Mouse (Mus musculus): ENCODE data around the gene Tmem125. TPM values are rescaled to one million over a fixed set of nuclear protein-coding genes. Genes with fewer than 3 reads are reported as not detected.

Tmem125 gene
- polyA plus RNA-seq, 1 experiment from 2014 or later, result not detected

- 73% methylated on average over 3 of the region's 4 CpGs for WGBS
- ATAC-seq, result no peak
Measured at GRCm38 (mm10) chr4:118533156-118533555, 10.7 kb downstream of the Tmem125 start.

GRCm38 (mm10) chr4:118532663-118533062 lies 11.2 kb downstream of the Tmem125 start:
- Histone ChIP-seq H3K4me3 (no peak overlapping the region), H3K9me3 (replicated peaks) (no peaks in the 10 kb centered on the region), H3K27ac (no peak overlapping the region), H3K9ac (no peak overlapping the region), H3K27me3 (no peaks in the 10 kb centered on the region), H3K4me1 (no peaks in the 10 kb centered on the region), H3K36me3 (ENCODE audit: poor library complexity, severe bottlenecking) (no peaks in the 10 kb centered on the region), H3K4me2 (no peak overlapping the region)
- 80% methylated on average over 5 of the region's 5 CpGs for WGBS
- no peak for ATAC-seq

More at GRCm38 (mm10) chr4:118533156-118533555, 10.7 kb downstream of the Tmem125 start:
- Histone ChIP-seq H3K4me1 (no peaks in the 10 kb centered on the region), H3K4me3 (no peak overlapping the region), H3K9ac (no peak overlapping the region), H3K27me3 (no peaks in the 10 kb centered on the region), H3K27ac (no peak overlapping the region), H3K36me3 (ENCODE audit: poor library complexity, severe bottlenecking) (no peaks in the 10 kb centered on the region), H3K9me3 (replicated peaks) (no peaks in the 10 kb centered on the region), H3K4me2 (no peak overlapping the region)

- no peak overlapping the region for H3K9ac ChIP-seq
- H3K4me3 ChIP-seq, result no peak overlapping the region
- no peaks in the 10 kb centered on the region for H3K4me1 ChIP-seq
- H3K9me3 ChIP-seq (replicated peaks), result no peaks in the 10 kb centered on the region
- 0 out of 2 replicates have a peak, but pooled peaks cover 2% of the 10 kb centered on the region for H3K27me3 ChIP-seq
- WGBS, result 85% methylated on average over 6 of the region's 6 CpGs
- H3K36me3 ChIP-seq (ENCODE audit: poor library complexity, severe bottlenecking), result no peaks in the 10 kb centered on the region
- H3K27ac ChIP-seq, result no peak overlapping the region
- H3K4me2 ChIP-seq, result no peak overlapping the region
- ATAC-seq, result no peak
Measured at GRCm38 (mm10) chr4:118527720-118528119, 16.1 kb downstream of the Tmem125 start.

- no peak overlapping the region for H3K4me2 ChIP-seq
- no peaks in the 10 kb centered on the region for H3K4me1 ChIP-seq
- 0 out of 2 replicates have a peak, but pooled peaks cover 2% of the 10 kb centered on the region for H3K27me3 ChIP-seq
- no peak overlapping the region for H3K27ac ChIP-seq
- no peaks in the 10 kb centered on the region for H3K36me3 ChIP-seq (ENCODE audit: poor library complexity, severe bottlenecking)
- WGBS, result 29% methylated on average over 5 of the region's 5 CpGs
- H3K4me3 ChIP-seq, result no peak overlapping the region
- no peaks in the 10 kb centered on the region for H3K9me3 ChIP-seq (replicated peaks)
- H3K9ac ChIP-seq, result no peak overlapping the region
- no peak for ATAC-seq
Measured at GRCm38 (mm10) chr4:118527335-118527681, 16.5 kb downstream of the Tmem125 start.

GRCm38 (mm10) chr4:118526408-118527334 lies 17.2 kb downstream of the Tmem125 start, which contains the start of gene 2610528J11Rik:
Gene 2610528J11Rik, plus strand, starts transcription at chr4:118526999.
- Histone ChIP-seq H3K27ac (no peak within 1 kb of the TSS), H3K4me3 (no peak within 1 kb of the TSS), H3K36me3 (ENCODE audit: poor library complexity, severe bottlenecking) (no peaks in the 10 kb centered on the region), H3K27me3 (0 out of 2 replicates have a peak, but pooled peaks cover 2% of the 10 kb centered on the region), H3K9me3 (replicated peaks) (no peaks in the 10 kb centered on the region), H3K4me2 (no peak within 1 kb of the TSS), H3K4me1 (no peaks in the 10 kb centered on the region), H3K9ac (no peak within 1 kb of the TSS)
- WGBS, result 34% methylated on average over 17 of the region's 17 CpGs
- ATAC-seq, result no peak

- H3K4me3 ChIP-seq, result no peak overlapping the region
- H3K4me1 ChIP-seq, result no peaks in the 10 kb centered on the region
- 71% methylated on average over 3 of the region's 3 CpGs for WGBS
- no peaks in the 10 kb centered on the region for H3K36me3 ChIP-seq (ENCODE audit: poor library complexity, severe bottlenecking)
- H3K9me3 ChIP-seq (replicated peaks), result no peaks in the 10 kb centered on the region
- H3K9ac ChIP-seq, result no peak overlapping the region
- H3K27ac ChIP-seq, result no peak overlapping the region
- no peak for ATAC-seq
- no peak overlapping the region for H3K4me2 ChIP-seq
- 0 out of 2 replicates have a peak, but pooled peaks cover 2% of the 10 kb centered on the region for H3K27me3 ChIP-seq
Measured at GRCm38 (mm10) chr4:118525779-118526178, 18.1 kb downstream of the Tmem125 start.

GRCm38 (mm10) chr4:118523976-118524375 lies 19.9 kb downstream of the Tmem125 start:
- H3K27me3 ChIP-seq, result peaks cover 2% of the 10 kb centered on the region; the same call in 1 of the 2 replicates
- 87% methylated on average over 7 of the region's 7 CpGs for WGBS
- no peak for ATAC-seq
- no peak overlapping the region for H3K27ac ChIP-seq
- no peak overlapping the region for H3K4me3 ChIP-seq
- no peaks in the 10 kb centered on the region for H3K4me1 ChIP-seq
- H3K9me3 ChIP-seq (replicated peaks), result no peaks in the 10 kb centered on the region
- no peak overlapping the region for H3K4me2 ChIP-seq
- no peak overlapping the region for H3K9ac ChIP-seq
- H3K36me3 ChIP-seq (ENCODE audit: poor library complexity, severe bottlenecking), result no peaks in the 10 kb centered on the region

GRCm38 (mm10) chr4:118522248-118522647 lies 21.6 kb downstream of the Tmem125 start:
- Histone ChIP-seq H3K9ac (no peak overlapping the region), H3K4me1 (peaks cover 3% of the 10 kb centered on the region; the same call in 1 of the 2 replicates), H3K36me3 (ENCODE audit: poor library complexity, severe bottlenecking) (no peaks in the 10 kb centered on the region), H3K9me3 (replicated peaks) (no peaks in the 10 kb centered on the region), H3K4me2 (no peak overlapping the region), H3K27ac (no peak overlapping the region), H3K4me3 (no peak overlapping the region), H3K27me3 (peaks cover 2% of the 10 kb centered on the region; the same call in 1 of the 2 replicates)
- ATAC-seq, result no peak
- 86% methylated on average over 7 of the region's 7 CpGs for WGBS

GRCm38 (mm10) chr4:118518208-118518607 lies 25.6 kb downstream of the Tmem125 start:
- WGBS, result 65% methylated on average over 5 of the region's 5 CpGs
- no peak overlapping the region for H3K9ac ChIP-seq
- H3K4me1 ChIP-seq, result peaks cover 11% of the 10 kb centered on the region
- H3K36me3 ChIP-seq (ENCODE audit: poor library complexity, severe bottlenecking), result no peaks in the 10 kb centered on the region
- no peaks in the 10 kb centered on the region for H3K9me3 ChIP-seq (replicated peaks)
- ATAC-seq, result no peak
- H3K27ac ChIP-seq, result no peak overlapping the region
- peaks cover 6% of the 10 kb centered on the region for H3K27me3 ChIP-seq
- no peak overlapping the region for H3K4me3 ChIP-seq
- no peak overlapping the region for H3K4me2 ChIP-seq

- H3K4me1 ChIP-seq, result peaks cover 11% of the 10 kb centered on the region
- H3K36me3 ChIP-seq (ENCODE audit: poor library complexity, severe bottlenecking), result no peaks in the 10 kb centered on the region
- peaks cover 6% of the 10 kb centered on the region for H3K27me3 ChIP-seq
- no peaks in the 10 kb centered on the region for H3K9me3 ChIP-seq (replicated peaks)
- H3K27ac ChIP-seq, result no peak overlapping the region
- H3K4me2 ChIP-seq, result no peak overlapping the region
- no peak overlapping the region for H3K9ac ChIP-seq
- ATAC-seq, result no peak
- 47% methylated on average over 16 of the region's 16 CpGs for WGBS
- no peak overlapping the region for H3K4me3 ChIP-seq
Measured at GRCm38 (mm10) chr4:118517497-118518146, 26.2 kb downstream of the Tmem125 start.

- WGBS, result 31% methylated on average over 20 of the region's 20 CpGs
- H3K36me3 ChIP-seq (ENCODE audit: poor library complexity, severe bottlenecking), result no peaks in the 10 kb centered on the region
- H3K27me3 ChIP-seq, result peaks cover 6% of the 10 kb centered on the region
- H3K27ac ChIP-seq, result no peak overlapping the region
- no peak overlapping the region for H3K4me3 ChIP-seq
- H3K4me2 ChIP-seq, result no peak overlapping the region
- H3K9ac ChIP-seq, result no peak overlapping the region
- H3K4me1 ChIP-seq, result peaks cover 11% of the 10 kb centered on the region
- ATAC-seq, result no peak
- H3K9me3 ChIP-seq (replicated peaks), result no peaks in the 10 kb centered on the region
Measured at GRCm38 (mm10) chr4:118516699-118517496, 26.9 kb downstream of the Tmem125 start.
